Mouse (Mus musculus) monocyte, adult 5-6 weeks (primary cell): ENCODE measurements around the gene Akr7a5. TPM values are rescaled to one million over a fixed set of nuclear protein-coding genes. Genes with fewer than 3 reads are reported as not detected.

ENCODE experiments used
- ATAC-seq: fragments of 153-309, 156-312 bp; replicated peaks from 2 replicates; pipeline ENCODE4 v1.8.0; 2017; ENCODE audit warnings: mild to moderate bottlenecking; ENCODE audit not compliant: low TSS enrichment, insufficient number of reproducible peaks, severe bottlenecking, poor library complexity, low FRiP score
- total RNA-seq: library from RNA; stranded (forward); fragments of 200-1000, 200-491, 200-594 nt; gene quantifications from 3 replicates; pipeline ENCODE4 v1.2.3, GENCODE M21; 2017

The Akr7a5 gene
- total RNA-seq, 1 experiment from 2014 or later, result 3.6 TPM

DNA sequence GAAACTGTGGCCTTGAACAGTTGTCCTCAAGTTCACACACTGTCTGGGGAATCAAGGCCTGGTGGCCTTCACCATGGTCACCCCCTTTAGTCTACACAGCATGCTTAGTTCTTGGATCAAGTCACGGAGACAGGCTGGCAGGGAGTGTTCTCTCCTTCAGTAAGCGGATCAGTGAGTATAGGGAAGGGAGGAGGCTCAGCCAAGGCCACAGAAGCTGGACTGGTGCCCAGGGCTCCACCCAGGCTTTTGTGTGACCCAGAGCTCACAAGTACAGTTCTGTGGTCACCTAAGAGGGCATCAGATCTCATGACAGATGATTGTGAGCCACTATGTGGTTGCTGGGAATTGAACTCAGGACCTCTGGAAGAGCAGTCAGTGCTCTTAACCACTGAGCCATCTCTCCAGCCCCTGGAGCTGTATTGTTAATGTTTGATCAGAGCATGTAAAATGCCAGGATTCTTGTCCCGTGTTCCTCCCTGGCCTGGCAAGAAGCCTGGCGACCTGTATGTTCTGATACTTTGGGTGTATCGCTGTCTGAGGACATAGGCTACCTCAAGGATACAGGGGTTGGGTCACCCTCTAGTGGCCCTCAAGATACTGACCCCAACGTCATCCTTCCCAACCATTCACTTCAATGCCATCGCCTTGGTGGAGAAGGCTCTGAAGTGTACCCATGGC is 31.2 kb downstream of the Akr7a5 start:
- 0 out of 2 replicates have a peak, but pooled peaks have one; percentile 19 for ATAC-seq

GRCm38 (mm10) chr4:139343718-139344117 is 33.2 kb downstream of the Akr7a5 start:
- ATAC-seq, result no peak

- ATAC-seq, result no peak
Measured at GRCm38 (mm10) chr4:139345416-139346019, 35.0 kb downstream of the Akr7a5 start.

DNA sequence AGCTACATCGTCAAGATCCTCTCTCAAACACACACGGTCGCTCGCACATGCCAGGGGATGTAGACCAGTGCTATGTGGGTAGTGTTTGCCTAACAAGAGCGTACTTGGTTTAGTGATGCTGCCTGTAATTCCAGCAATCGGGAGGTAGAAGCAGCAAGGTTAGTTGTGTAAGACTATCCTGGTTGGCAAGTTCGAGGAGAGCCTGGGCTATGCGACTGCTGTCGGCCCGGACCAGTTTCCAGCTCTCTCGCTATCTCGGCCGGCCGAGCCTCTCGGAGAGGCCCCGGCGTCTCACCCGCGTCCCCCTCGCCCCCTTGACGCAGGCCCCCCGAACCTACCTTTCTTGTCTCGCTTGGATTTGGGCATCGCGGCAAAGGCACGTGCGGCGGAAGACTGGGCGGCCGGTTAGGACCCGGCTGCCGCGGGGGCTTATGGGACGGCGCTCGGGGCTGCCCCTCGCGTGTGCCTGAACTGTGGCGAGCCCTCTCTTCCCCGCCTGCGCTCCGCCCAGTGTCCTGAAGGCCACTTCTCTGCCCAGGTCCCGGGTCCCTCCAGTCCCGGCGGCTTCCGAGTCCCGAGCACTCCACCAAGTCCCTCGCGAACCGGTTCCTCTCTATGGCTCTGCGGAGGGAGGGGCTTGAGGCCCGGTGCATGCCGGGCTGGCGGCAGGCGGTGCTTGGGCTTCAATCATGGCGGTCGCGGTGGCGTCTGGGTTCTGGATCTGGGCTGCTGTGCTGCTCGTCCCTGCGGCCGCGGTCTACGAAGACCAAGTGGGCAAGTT is 41.6 kb downstream of the Akr7a5 start, which contains the start of the genes Mrto4, Emc1 and Ubr4:
TSS of gene Mrto4 (minus strand) at position 646 of the 781 bp plus-strand sequence.
TSS of gene Emc1 (plus strand) at position 657 of the 781 bp plus-strand sequence.
TSS of gene Ubr4 (plus strand) at position 679 of the 781 bp plus-strand sequence.
- ATAC-seq, result peak; percentile 91

GRCm38 (mm10) chr4:139352832-139353231 is 42.3 kb downstream of the Akr7a5 start:
- no peak for ATAC-seq

DNA sequence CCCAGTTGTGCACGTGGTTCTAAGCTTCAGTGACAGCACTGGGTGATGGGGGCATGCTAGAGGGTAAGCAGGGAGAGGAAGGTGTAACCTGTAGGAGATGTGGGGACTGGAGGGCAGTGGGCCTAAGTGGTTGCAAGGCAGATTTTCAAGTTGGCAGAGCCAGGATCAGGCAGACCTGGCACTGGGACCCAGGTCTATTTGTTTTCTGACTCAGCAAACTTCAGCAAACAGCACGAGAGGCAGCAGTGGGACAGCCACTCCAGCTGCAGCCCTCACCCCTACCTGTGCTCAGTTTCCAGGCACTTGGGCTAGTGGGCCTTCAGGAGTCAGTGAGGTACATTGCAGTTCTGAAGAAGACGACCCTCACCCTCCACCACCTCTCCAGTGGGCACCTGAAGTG is 46.7 kb downstream of the Akr7a5 start:
- ATAC-seq, result no peak

DNA sequence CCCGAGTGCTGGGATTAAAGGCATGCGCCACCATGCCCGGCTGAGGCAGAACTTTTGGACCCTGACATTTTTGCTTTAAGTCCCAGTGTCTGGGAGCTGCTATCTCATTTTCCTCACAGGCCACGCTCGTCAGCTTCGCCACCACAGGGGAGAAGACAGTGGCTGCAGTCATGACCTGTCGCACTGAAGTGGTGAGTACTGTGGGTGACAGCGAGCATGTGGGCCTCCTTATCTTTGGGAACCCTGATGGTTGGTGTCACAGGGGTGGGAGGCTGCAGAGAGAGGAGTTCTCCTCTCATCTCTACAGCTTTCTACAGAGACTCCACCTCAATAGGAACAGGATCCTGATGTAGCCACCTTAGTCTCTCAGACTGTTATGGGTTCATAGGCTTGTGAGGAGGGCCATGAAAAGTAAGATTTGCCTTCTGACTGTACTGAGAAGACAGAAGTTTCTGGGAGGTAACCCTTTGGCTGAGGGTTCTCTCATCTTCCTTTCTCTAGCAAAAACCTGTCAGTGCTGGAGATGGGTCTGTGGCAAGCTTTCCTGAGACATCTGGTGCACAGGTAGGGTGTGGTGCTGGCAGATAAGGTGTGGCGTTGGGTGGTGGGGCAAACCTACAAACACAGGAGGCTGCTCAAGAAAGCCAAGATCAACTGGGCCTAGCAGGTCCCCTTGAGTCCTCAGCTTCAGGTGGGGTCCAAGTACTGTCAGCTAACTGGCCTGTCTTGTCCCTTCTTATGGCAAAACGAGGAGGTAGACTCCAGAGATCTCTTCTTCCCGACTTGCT is 50.4 kb downstream of the Akr7a5 start:
- ATAC-seq, result no peak

DNA sequence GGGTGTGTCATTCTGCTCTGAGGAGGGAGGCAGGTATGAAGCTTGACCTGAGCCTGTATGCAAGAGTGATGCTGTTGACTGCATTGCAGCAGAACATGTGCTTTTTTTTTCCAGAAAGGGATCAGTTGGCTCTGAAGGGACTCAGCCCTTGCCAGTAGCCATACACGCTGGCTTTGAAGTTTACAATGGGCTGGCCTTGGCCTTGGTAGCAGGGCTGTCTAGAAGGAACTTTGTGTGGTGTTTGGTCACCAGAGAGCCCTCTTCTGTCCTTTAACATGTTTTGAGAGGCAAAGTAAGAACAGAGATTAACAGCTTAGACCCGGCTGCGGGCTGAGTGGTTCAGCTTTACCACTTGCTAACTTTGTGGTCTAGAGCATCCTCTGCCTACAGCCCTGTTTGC is 56.8 kb downstream of the Akr7a5 start:
- no peak for ATAC-seq

Other genes starting within 250 kb of the Akr7a5 start
- gene Htr6, start 235.2 kb upstream of the Akr7a5 start, total RNA-seq, result not detected in 3 replicates
- gene Nbl1, start 217.8 kb upstream of the Akr7a5 start, total RNA-seq, result 0.32 TPM in 1 of 3 replicates, not detected in the others
- gene Minos1, start 179.6 kb upstream of the Akr7a5 start, total RNA-seq, result 102 to 135 TPM (median 117 TPM) in 3 replicates
- 302 to 348 TPM (median 323 TPM) in 3 replicates for gene Capzb, start 117.8 kb upstream of the Akr7a5 start, total RNA-seq
- 6.1 to 12.0 TPM (median 6.4 TPM) in 3 replicates for gene Pqlc2, start within 50 bp of the Akr7a5 start, total RNA-seq
- 20.8 to 41.9 TPM (median 26.8 TPM) in 3 replicates for gene Mrto4, start 41.8 kb downstream of the Akr7a5 start, total RNA-seq
- gene Emc1, start 41.8 kb downstream of the Akr7a5 start, total RNA-seq, result 14.3 to 34.6 TPM (median 21.9 TPM) in 3 replicates
- gene Ubr4, start 41.9 kb downstream of the Akr7a5 start, total RNA-seq, result 38.5 to 107 TPM (median 47.9 TPM) in 3 replicates
- gene Iffo2, start 219.8 kb downstream of the Akr7a5 start, total RNA-seq, result 11.1 to 19.2 TPM (median 11.7 TPM) in 3 replicates